Mouse (Mus musculus): ENCODE measurements around the gene 4930453N24Rik. TPM values are rescaled to one million over a fixed set of nuclear protein-coding genes. Genes with fewer than 3 reads are reported as not detected.

The 4930453N24Rik gene
- polyA plus RNA-seq, 1 experiment from 2014 or later, result 24.9 TPM

DNA sequence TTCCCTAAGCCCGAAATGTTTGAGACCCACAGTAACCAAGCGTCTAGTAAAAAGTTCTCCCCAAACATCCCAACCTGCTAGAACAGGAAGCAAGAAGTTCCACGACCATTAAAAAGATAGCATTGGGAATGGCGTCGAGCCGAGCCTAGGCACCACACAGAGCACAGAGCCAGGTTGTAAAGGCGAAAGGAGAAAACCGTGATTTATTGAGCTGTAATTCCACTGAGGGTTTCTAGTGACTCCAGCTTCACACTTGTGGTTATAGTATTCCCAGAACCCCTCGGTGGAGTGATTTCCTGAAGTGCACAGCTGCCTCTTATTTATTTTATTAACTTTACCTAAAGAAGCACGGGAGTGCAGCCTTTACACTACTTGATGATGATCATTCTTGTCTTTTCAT is 53.1 kb downstream of the 4930453N24Rik start:
- no peak overlapping the region for H3K27ac ChIP-seq
- H3K4me3 ChIP-seq, result no peak overlapping the region
- no peaks in the 10 kb centered on the region for H3K9me3 ChIP-seq
- H3K4me1 ChIP-seq, result no peaks in the 10 kb centered on the region
- ATAC-seq (ENCODE audit: borderline replicate concordance, extremely low read depth, low FRiP score, low TSS enrichment), result no peak
- no peak overlapping the region for H3K9ac ChIP-seq
- WGBS, result 73% methylated on average over 10 of the region's 10 CpGs
- H3K4me2 ChIP-seq, result no peak overlapping the region
- no peaks in the 10 kb centered on the region for H3K27me3 ChIP-seq
- H3K36me3 ChIP-seq, result no peaks in the 10 kb centered on the region

- no peak for ATAC-seq (ENCODE audit: borderline replicate concordance, extremely low read depth, low FRiP score, low TSS enrichment)
- WGBS, result 39% methylated on average over 6 of the region's 6 CpGs
- H3K9ac ChIP-seq, result no peak overlapping the region
- H3K27me3 ChIP-seq, result no peaks in the 10 kb centered on the region
- no peak overlapping the region for H3K4me2 ChIP-seq
- no peaks in the 10 kb centered on the region for H3K9me3 ChIP-seq
- H3K27ac ChIP-seq, result no peak overlapping the region
- H3K4me1 ChIP-seq, result no peaks in the 10 kb centered on the region
- no peaks in the 10 kb centered on the region for H3K36me3 ChIP-seq
- no peak overlapping the region for H3K4me3 ChIP-seq
Observed at GRCm38 (mm10) chr16:64711816-64712215, 59.1 kb downstream of the 4930453N24Rik start.

Other genes starting within 250 kb of the 4930453N24Rik start
- gene Csnka2ip, start 168.8 kb downstream of the 4930453N24Rik start, polyA plus RNA-seq (2015; fragmentation: Nextera tagmentation; extraction: Ambion mirVana), result not detected in 2 replicates
- gene Zfp654, start 80.5 kb upstream of the 4930453N24Rik start, polyA plus RNA-seq (2015; fragmentation: Nextera tagmentation; extraction: Ambion mirVana), result 5.7 and 6.6 TPM in 2 replicates
- gene Cggbp1, start 80.8 kb upstream of the 4930453N24Rik start, polyA plus RNA-seq (2015; fragmentation: Nextera tagmentation; extraction: Ambion mirVana), result 86.1 and 88.1 TPM in 2 replicates